Mouse (Mus musculus): ENCODE measurements around the gene Tiam2.
"Not testable (repeated sequence)": the region's sequence is repeated elsewhere in the genome, so short reads cannot be mapped to it uniquely, and the experiment has no call there.

Gene Tiam2

GRCm38 (mm10) chr17:3345276-3345885 is 19.0 kb downstream of the Tiam2 start:
- DNase-seq, result no peak

- DNase-seq, result no peak
These were observed 21.4 kb downstream of the Tiam2 start for GRCm38 (mm10) chr17:3347800-3348199.

GRCm38 (mm10) chr17:3349331-3349730 is 23.0 kb downstream of the Tiam2 start:
- no peak for DNase-seq

GRCm38 (mm10) chr17:3349939-3350338 is 23.6 kb downstream of the Tiam2 start:
- DNase-seq, result peak in 1 of 2 experiments; percentile 33

GRCm38 (mm10) chr17:3350405-3350804 is 24.0 kb downstream of the Tiam2 start:
- DNase-seq, result no peak

- no peak for DNase-seq
These were observed 25.3 kb downstream of the Tiam2 start for GRCm38 (mm10) chr17:3351668-3352067.

GRCm38 (mm10) chr17:3353141-3353540 is 26.8 kb downstream of the Tiam2 start:
- DNase-seq, result not testable (repeated sequence)

- DNase-seq, result no peak
These were observed 28.5 kb downstream of the Tiam2 start for GRCm38 (mm10) chr17:3354856-3355255.

- DNase-seq, result no peak
These were observed 30.4 kb downstream of the Tiam2 start for GRCm38 (mm10) chr17:3356633-3357365.

- DNase-seq, result no peak
These were observed 33.9 kb downstream of the Tiam2 start for GRCm38 (mm10) chr17:3360236-3360635.

GRCm38 (mm10) chr17:3361751-3362150 is 35.4 kb downstream of the Tiam2 start:
- DNase-seq, result no peak

GRCm38 (mm10) chr17:3363216-3363615 is 36.8 kb downstream of the Tiam2 start:
- DNase-seq, result no peak

GRCm38 (mm10) chr17:3366741-3367140 is 40.4 kb downstream of the Tiam2 start:
- peak in 1 of 2 experiments; percentile 15 for DNase-seq

- DNase-seq, result no peak
These were observed 42.0 kb downstream of the Tiam2 start for GRCm38 (mm10) chr17:3368386-3368785.

- DNase-seq, result no peak
These were observed 43.3 kb downstream of the Tiam2 start for GRCm38 (mm10) chr17:3369631-3370030.

- DNase-seq, result no peak
These were observed 52.2 kb downstream of the Tiam2 start for GRCm38 (mm10) chr17:3378606-3379005.

GRCm38 (mm10) chr17:3379753-3380588 is 53.6 kb downstream of the Tiam2 start:
- no peak for DNase-seq

GRCm38 (mm10) chr17:3385391-3385790 is 59.0 kb downstream of the Tiam2 start:
- DNase-seq, result no peak

GRCm38 (mm10) chr17:3387819-3388218 is 61.4 kb downstream of the Tiam2 start:
- DNase-seq, result no peak

- no peak for DNase-seq
These were observed 63.4 kb downstream of the Tiam2 start for GRCm38 (mm10) chr17:3389741-3390140.

- DNase-seq, result no peak
These were observed 67.6 kb downstream of the Tiam2 start for GRCm38 (mm10) chr17:3393981-3394380.

- DNase-seq, result no peak
These were observed 68.6 kb downstream of the Tiam2 start for GRCm38 (mm10) chr17:3394985-3395384.

GRCm38 (mm10) chr17:3396881-3397281 is 70.5 kb downstream of the Tiam2 start:
- DNase-seq, result no peak

GRCm38 (mm10) chr17:3397836-3398235 is 71.5 kb downstream of the Tiam2 start:
- DNase-seq, result no peak
